Mouse (Mus musculus) heart, embryonic 13.5 days (tissue): ENCODE results near the gene Atp5h. TPM values are rescaled to one million over a fixed set of nuclear protein-coding genes. Genes with fewer than 3 reads are reported as not detected.

Source experiments
- ATAC-seq: fragments of 200-750 bp; cut with Nextera tagmentation; 2 replicates; pipeline ENCODE4 v1.8.0; 2017; ENCODE audit warnings: moderate TSS enrichment; ENCODE audit not compliant: insufficient number of reproducible peaks, low FRiP score, low TSS enrichment; ENCODE audit errors: extremely low read depth
- H3K27ac ChIP-seq: fragments of 300-500 bp; sonication (generic); replicated peaks from 2 replicates; pipeline ENCODE4 v1.5.1; 2015; ENCODE audit warnings: moderate library complexity, mild to moderate bottlenecking, inconsistent platforms
- H3K27me3 ChIP-seq: fragments of 300-500 bp; sonication (generic); replicated peaks from 2 replicates; pipeline ENCODE4 v1.6.1; 2015; ENCODE audit warnings: mild to moderate bottlenecking, inconsistent platforms
- H3K36me3 ChIP-seq: fragments of 300-500 bp; sonication (generic); 2 replicates; pipeline ENCODE4 v1.6.1; 2015; ENCODE audit warnings: mild to moderate bottlenecking, inconsistent platforms
- H3K4me1 ChIP-seq: fragments of 300-500 bp; sonication (generic); 2 replicates; pipeline ENCODE4 v1.6.1; 2015; ENCODE audit warnings: inconsistent platforms
- H3K4me2 ChIP-seq: fragments of 300-500 bp; sonication (generic); 2 replicates; pipeline ENCODE4 v1.6.1; 2015; ENCODE audit warnings: inconsistent platforms, mild to moderate bottlenecking, moderate library complexity
- H3K4me3 ChIP-seq: fragments of 300-500 bp; sonication (generic); 2 replicates; pipeline ENCODE4 v1.5.1; 2015; ENCODE audit warnings: moderate library complexity, mild to moderate bottlenecking, inconsistent platforms
- H3K9ac ChIP-seq: fragments of 300-500 bp; sonication (generic); 2 replicates; pipeline ENCODE4 v1.6.1; 2015; ENCODE audit warnings: inconsistent platforms, mild to moderate bottlenecking, moderate library complexity
- H3K9me3 ChIP-seq: fragments of 300-500 bp; sonication (generic); 2 replicates; pipeline ENCODE4 v1.6.1; 2016; ENCODE audit warnings: inconsistent platforms
- WGBS: fragments of 180-500 bp; shearing (Covaris S2); methylation state at CpG from one replicate; pipeline ENCODE4 v1.1.7; 2015; ENCODE audit warnings: mixed read lengths; 5-methylcytosine and 5-hydroxymethylcytosine counted together
- polyA plus RNA-seq: library from polyadenylated mRNA; unstranded; fragments of >200 nt; fragmentation: Nextera tagmentation; extraction: Ambion mirVana; gene quantifications from 2 replicates; pipeline ENCODE4 v1.2.1, GENCODE M21; 2015

Atp5h gene
- polyA plus RNA-seq, 1 experiment from 2014 or later, result 1,581 TPM

GRCm38 (mm10) chr11:115437571-115438122 is 17.9 kb upstream of the Atp5h start:
- H3K9ac ChIP-seq, result no peak overlapping the region
- peaks cover 12% of the 10 kb centered on the region; the same call in 1 of the 2 replicates for H3K27me3 ChIP-seq
- 78% methylated on average over 5 of the region's 5 CpGs for WGBS
- H3K4me2 ChIP-seq, result no peak overlapping the region
- peaks cover 1% of the 10 kb centered on the region for H3K36me3 ChIP-seq
- H3K9me3 ChIP-seq, result peaks cover 6% of the 10 kb centered on the region; the same call in 1 of the 2 replicates
- H3K27ac ChIP-seq, result no peak overlapping the region
- H3K4me3 ChIP-seq, result no peak overlapping the region
- peaks cover 16% of the 10 kb centered on the region for H3K4me1 ChIP-seq
- no peak for ATAC-seq

- WGBS, result 7% methylated on average over 31 of the region's 31 CpGs
- Histone ChIP-seq H3K4me3 (peak overlapping the region; percentile 47), H3K9me3 (peaks cover 6% of the 10 kb centered on the region; the same call in 1 of the 2 replicates), H3K36me3 (peaks cover 20% of the 10 kb centered on the region), H3K27me3 (no peaks in the 10 kb centered on the region), H3K9ac (peak overlapping the region; percentile 74), H3K27ac (no peak overlapping the region; the same call in 1 of the 2 replicates), H3K4me1 (peaks cover 16% of the 10 kb centered on the region), H3K4me2 (peak overlapping the region; percentile 70)
- no peak for ATAC-seq
Measured at GRCm38 (mm10) chr11:115435596-115436337, 16.0 kb upstream of the Atp5h start.

- Histone ChIP-seq H3K27me3 (no peaks in the 10 kb centered on the region), H3K9me3 (no peaks in the 10 kb centered on the region), H3K36me3 (peaks cover 44% of the 10 kb centered on the region), H3K9ac (no peak overlapping the region), H3K27ac (no peak overlapping the region), H3K4me2 (no peak overlapping the region), H3K4me1 (peaks cover 18% of the 10 kb centered on the region), H3K4me3 (no peak overlapping the region)
- ATAC-seq, result no peak
- WGBS, result 79% methylated on average over 6 of the region's 6 CpGs
Measured at GRCm38 (mm10) chr11:115433342-115433741, 13.6 kb upstream of the Atp5h start.

GRCm38 (mm10) chr11:115432814-115433213 is 13.1 kb upstream of the Atp5h start:
- 61% methylated on average over 4 of the region's 4 CpGs for WGBS
- ATAC-seq, result no peak

GRCm38 (mm10) chr11:115430561-115430960 is 10.8 kb upstream of the Atp5h start:
- WGBS, result 92% methylated on average over 6 of the region's 6 CpGs
- no peak for ATAC-seq
- Histone ChIP-seq H3K9ac (no peak overlapping the region), H3K9me3 (no peaks in the 10 kb centered on the region), H3K4me3 (no peak overlapping the region), H3K27me3 (no peaks in the 10 kb centered on the region), H3K4me2 (no peak overlapping the region), H3K4me1 (peaks cover 22% of the 10 kb centered on the region), H3K27ac (no peak overlapping the region), H3K36me3 (peaks cover 69% of the 10 kb centered on the region)

More at GRCm38 (mm10) chr11:115432814-115433213, 13.1 kb upstream of the Atp5h start:
- no peaks in the 10 kb centered on the region for H3K9me3 ChIP-seq
- peaks cover 47% of the 10 kb centered on the region for H3K36me3 ChIP-seq
- peaks cover 23% of the 10 kb centered on the region for H3K4me1 ChIP-seq
- H3K4me3 ChIP-seq, result no peak overlapping the region
- H3K4me2 ChIP-seq, result no peak overlapping the region
- H3K9ac ChIP-seq, result no peak overlapping the region
- no peaks in the 10 kb centered on the region for H3K27me3 ChIP-seq
- H3K27ac ChIP-seq, result no peak overlapping the region

- Histone ChIP-seq H3K4me1 (peaks cover 15% of the 10 kb centered on the region), H3K36me3 (peaks cover 82% of the 10 kb centered on the region), H3K9me3 (no peaks in the 10 kb centered on the region), H3K4me3 (no peak overlapping the region), H3K27ac (no peak overlapping the region), H3K4me2 (no peak overlapping the region), H3K27me3 (no peaks in the 10 kb centered on the region), H3K9ac (no peak overlapping the region)
- no peak for ATAC-seq
- WGBS, result 78% methylated on average over 7 of the region's 7 CpGs
Measured at GRCm38 (mm10) chr11:115429307-115429706, 9.5 kb upstream of the Atp5h start.

- H3K4me2 ChIP-seq, result peak overlapping the region; percentile 40
Measured at GRCm38 (mm10) chr11:115427482-115428331, 7.9 kb upstream of the Atp5h start.

GRCm38 (mm10) chr11:115425671-115426070 is 5.9 kb upstream of the Atp5h start:
- H3K27me3 ChIP-seq, result no peaks in the 10 kb centered on the region
- H3K9ac ChIP-seq, result no peak overlapping the region
- no peak overlapping the region for H3K4me3 ChIP-seq
- H3K27ac ChIP-seq, result no peak overlapping the region
- 88% methylated on average over 6 of the region's 6 CpGs for WGBS
- ATAC-seq, result no peak
- H3K36me3 ChIP-seq, result peaks cover 77% of the 10 kb centered on the region
- H3K9me3 ChIP-seq, result no peaks in the 10 kb centered on the region
- H3K4me1 ChIP-seq, result peaks cover 32% of the 10 kb centered on the region
- no peak overlapping the region for H3K4me2 ChIP-seq

More at GRCm38 (mm10) chr11:115427482-115428331, 7.9 kb upstream of the Atp5h start:
- H3K9me3 ChIP-seq, result no peaks in the 10 kb centered on the region
- WGBS, result 33% methylated on average over 20 of the region's 20 CpGs
- peaks cover 88% of the 10 kb centered on the region for H3K36me3 ChIP-seq
- ATAC-seq, result no peak
- H3K27ac ChIP-seq, result peak overlapping the region; percentile 68
- H3K9ac ChIP-seq, result peak overlapping the region; percentile 63
- no peak overlapping the region; the same call in 1 of the 2 replicates for H3K4me3 ChIP-seq
- no peaks in the 10 kb centered on the region for H3K27me3 ChIP-seq
- peaks cover 15% of the 10 kb centered on the region for H3K4me1 ChIP-seq

- Histone ChIP-seq H3K9ac (no peak overlapping the region), H3K27me3 (no peaks in the 10 kb centered on the region), H3K4me1 (peaks cover 34% of the 10 kb centered on the region), H3K4me3 (no peak overlapping the region), H3K36me3 (peaks cover 66% of the 10 kb centered on the region), H3K4me2 (no peak overlapping the region), H3K9me3 (no peaks in the 10 kb centered on the region), H3K27ac (no peak overlapping the region)
- 71% methylated on average over 7 of the region's 7 CpGs for WGBS
- no peak for ATAC-seq
Measured at GRCm38 (mm10) chr11:115424666-115425065, 4.9 kb upstream of the Atp5h start.

- Histone ChIP-seq H3K4me2 (no peak overlapping the region), H3K4me3 (no peak overlapping the region), H3K27me3 (no peaks in the 10 kb centered on the region), H3K4me1 (peaks cover 40% of the 10 kb centered on the region), H3K9me3 (no peaks in the 10 kb centered on the region), H3K36me3 (peaks cover 56% of the 10 kb centered on the region), H3K27ac (no peak overlapping the region), H3K9ac (no peak overlapping the region)
- no peak for ATAC-seq
- WGBS, result 76% methylated on average over 3 of the region's 3 CpGs
Measured at GRCm38 (mm10) chr11:115423091-115423490, 3.3 kb upstream of the Atp5h start.

- 0 out of 2 replicates have a peak overlapping the region, but pooled peaks have one; percentile 17 for H3K9ac ChIP-seq
- H3K4me2 ChIP-seq, result no peak overlapping the region
- WGBS, result 87% methylated on average over 16 of the region's 16 CpGs
Measured at GRCm38 (mm10) chr11:115421972-115422371, 2.2 kb upstream of the Atp5h start.

More at GRCm38 (mm10) chr11:115421972-115422371, 2.2 kb upstream of the Atp5h start:
- Histone ChIP-seq H3K4me1 (peaks cover 41% of the 10 kb centered on the region), H3K36me3 (peaks cover 59% of the 10 kb centered on the region), H3K27me3 (no peaks in the 10 kb centered on the region), H3K9me3 (no peaks in the 10 kb centered on the region), H3K4me3 (no peak overlapping the region), H3K27ac (no peak overlapping the region)
- ATAC-seq, result no peak
